Mouse (Mus musculus): ENCODE results near the gene Adamtsl2. TPM values are rescaled to one million over a fixed set of nuclear protein-coding genes. Genes with fewer than 3 reads are reported as not detected.

The Adamtsl2 gene
- polyA plus RNA-seq, 1 experiment from 2014 or later = 9.6 TPM

DNA sequence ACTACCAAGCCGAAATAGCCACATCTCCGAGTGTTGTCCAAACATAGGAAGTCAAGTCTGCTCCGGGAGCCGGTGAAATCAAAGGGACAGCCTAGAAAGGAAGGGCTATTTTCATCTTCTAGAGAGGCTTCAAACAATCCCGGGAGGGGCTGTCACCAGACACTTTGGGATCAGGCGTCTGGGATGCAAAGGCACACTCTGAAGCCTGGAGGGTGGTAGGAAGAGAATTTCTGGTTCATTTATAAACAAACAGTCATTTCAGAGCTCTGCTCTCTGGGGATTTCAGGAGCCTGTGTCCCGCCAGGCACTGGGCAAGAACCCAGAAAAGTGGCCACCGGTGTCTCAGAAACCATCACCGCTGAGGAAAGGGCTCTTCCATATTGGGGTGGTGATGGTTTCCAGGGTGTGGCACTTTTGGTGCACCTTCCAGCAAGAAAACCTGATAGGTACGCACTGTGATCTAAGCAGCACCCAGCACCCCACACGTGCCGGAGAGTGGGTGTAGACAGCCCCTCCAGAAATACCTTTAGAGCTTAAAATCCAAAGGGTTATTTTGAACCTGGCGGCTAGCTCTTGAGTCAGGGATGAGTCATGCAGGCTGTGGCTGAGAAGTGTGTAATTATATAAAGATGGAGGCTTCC, 17.3 kb downstream of the Adamtsl2 start:
- Histone ChIP-seq H3K4me3 (ENCODE audit: low read length) (no peak overlapping the region), H3K4me1 (ENCODE audit: control insufficient read depth, insufficient read depth, low read depth, low read length) (peaks cover 14% of the 10 kb centered on the region), H3K9ac (ENCODE audit: low read depth, low read length) (no peak overlapping the region), H3K27ac (ENCODE audit: low read depth, low read length) (peak overlapping the region; percentile 21; the same call in 1 of the 2 replicates), H3K27me3 (replicated peaks; ENCODE audit: control insufficient read depth, insufficient read depth, low read length) (no peaks in the 10 kb centered on the region), H3K9me3 (ENCODE audit: control insufficient read depth, low read length) (no peaks in the 10 kb centered on the region), H3K36me3 (ENCODE audit: control insufficient read depth, insufficient read depth, low read length) (no peaks in the 10 kb centered on the region), H3K4me2 (ENCODE audit: low read length) (no peak overlapping the region)
- 74% methylated on average over 13 of the region's 13 CpGs for WGBS
- ATAC-seq = no peak

DNA sequence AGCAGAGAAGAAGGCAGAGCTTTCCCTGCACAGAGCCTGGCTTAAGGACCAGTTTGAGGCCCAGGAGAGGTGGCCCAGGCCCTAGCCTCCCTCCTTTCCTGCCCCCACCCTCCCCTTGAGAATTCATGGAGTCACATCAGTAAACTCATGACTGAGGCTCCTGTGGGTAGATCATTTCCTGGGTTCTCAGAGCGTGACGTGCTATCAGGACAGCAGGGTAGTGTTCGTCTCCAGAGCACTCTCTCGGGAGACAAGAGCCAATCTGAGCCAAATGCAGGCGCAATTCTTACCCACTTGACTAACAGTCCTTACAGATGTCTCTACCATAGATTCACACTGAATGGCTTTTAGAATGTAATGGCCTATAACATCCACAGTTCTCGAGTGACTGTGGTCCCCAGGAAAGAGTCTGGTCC, 18.1 kb downstream of the Adamtsl2 start:
- WGBS = 47% methylated on average over 6 of the region's 6 CpGs
- ATAC-seq = peak; percentile 22; the same call in 1 of the 2 replicates

DNA sequence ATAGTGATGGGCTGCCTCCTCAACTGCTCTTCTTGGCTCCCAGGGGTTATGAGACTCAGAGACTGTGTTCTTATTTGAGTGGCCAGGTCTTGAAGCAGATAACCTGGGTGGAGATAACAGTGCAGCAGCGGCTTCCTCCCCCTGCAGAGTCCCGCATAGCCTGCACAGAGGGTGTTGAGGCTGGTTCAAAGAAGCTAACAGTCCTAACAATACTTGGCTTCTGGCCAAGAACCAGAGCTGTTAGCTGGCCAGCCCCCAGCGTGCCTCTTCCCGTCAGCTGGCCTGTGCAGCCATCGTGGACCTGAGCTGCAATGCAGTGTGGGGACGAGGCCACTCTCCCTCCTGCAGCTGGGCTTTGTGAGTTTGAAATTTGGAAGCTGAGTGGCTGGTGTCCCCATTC, 18.6 kb downstream of the Adamtsl2 start:
- Histone ChIP-seq H3K36me3 (ENCODE audit: control insufficient read depth, insufficient read depth, low read length) (no peaks in the 10 kb centered on the region), H3K4me3 (ENCODE audit: low read length) (no peak overlapping the region), H3K27me3 (replicated peaks; ENCODE audit: control insufficient read depth, insufficient read depth, low read length) (no peaks in the 10 kb centered on the region), H3K27ac (ENCODE audit: low read depth, low read length) (peak overlapping the region; percentile 21; the same call in 1 of the 2 replicates), H3K9ac (ENCODE audit: low read depth, low read length) (no peak overlapping the region), H3K4me2 (ENCODE audit: low read length) (no peak overlapping the region), H3K4me1 (ENCODE audit: control insufficient read depth, insufficient read depth, low read depth, low read length) (peaks cover 14% of the 10 kb centered on the region), H3K9me3 (ENCODE audit: control insufficient read depth, low read length) (no peaks in the 10 kb centered on the region)
- WGBS = 11% methylated on average over 6 of the region's 6 CpGs
- peak; percentile 70 for ATAC-seq

More for the DNA sequence above, 18.1 kb downstream of the Adamtsl2 start:
- no peak overlapping the region for H3K9ac ChIP-seq (ENCODE audit: low read depth, low read length)
- peaks cover 14% of the 10 kb centered on the region for H3K4me1 ChIP-seq (ENCODE audit: control insufficient read depth, insufficient read depth, low read depth, low read length)
- no peak overlapping the region for H3K4me3 ChIP-seq (ENCODE audit: low read length)
- H3K27ac ChIP-seq (ENCODE audit: low read depth, low read length) = peak overlapping the region; percentile 21
- H3K4me2 ChIP-seq (ENCODE audit: low read length) = no peak overlapping the region
- no peaks in the 10 kb centered on the region for H3K27me3 ChIP-seq (replicated peaks; ENCODE audit: control insufficient read depth, insufficient read depth, low read length)
- H3K9me3 ChIP-seq (ENCODE audit: control insufficient read depth, low read length) = no peaks in the 10 kb centered on the region
- H3K36me3 ChIP-seq (ENCODE audit: control insufficient read depth, insufficient read depth, low read length) = no peaks in the 10 kb centered on the region

DNA sequence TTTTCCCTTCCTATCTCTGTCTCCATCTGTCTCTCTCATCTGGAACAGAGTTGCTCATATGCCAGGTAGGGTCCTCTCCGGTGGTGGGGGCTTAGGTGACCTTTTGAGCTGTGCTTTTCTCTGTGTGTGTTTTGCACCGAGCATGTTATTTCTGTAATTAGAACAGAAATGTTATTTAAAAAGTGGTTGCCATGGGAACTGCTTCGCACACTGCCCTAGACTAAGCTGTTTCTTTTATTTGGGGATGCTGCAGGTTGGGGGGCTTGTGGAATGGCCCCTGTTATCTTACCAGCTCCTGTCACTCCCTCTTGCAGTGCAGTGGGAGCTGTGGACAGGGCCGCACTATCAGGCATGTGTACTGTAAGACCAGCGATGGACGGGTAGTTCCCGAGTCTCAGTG, 24.4 kb downstream of the Adamtsl2 start:
- no peaks in the 10 kb centered on the region for H3K27me3 ChIP-seq (replicated peaks; ENCODE audit: control insufficient read depth, insufficient read depth, low read length)
- no peak overlapping the region for H3K9ac ChIP-seq (ENCODE audit: low read depth, low read length)
- H3K36me3 ChIP-seq (ENCODE audit: control insufficient read depth, insufficient read depth, low read length) = no peaks in the 10 kb centered on the region
- peak; percentile 59 for ATAC-seq
- H3K9me3 ChIP-seq (ENCODE audit: control insufficient read depth, low read length) = no peaks in the 10 kb centered on the region
- WGBS = 57% methylated on average over 7 of the region's 7 CpGs
- H3K4me2 ChIP-seq (ENCODE audit: low read length) = no peak overlapping the region
- no peak overlapping the region for H3K4me3 ChIP-seq (ENCODE audit: low read length)
- no peak overlapping the region for H3K27ac ChIP-seq (ENCODE audit: low read depth, low read length)
- H3K4me1 ChIP-seq (ENCODE audit: control insufficient read depth, insufficient read depth, low read depth, low read length) = peaks cover 5% of the 10 kb centered on the region

DNA sequence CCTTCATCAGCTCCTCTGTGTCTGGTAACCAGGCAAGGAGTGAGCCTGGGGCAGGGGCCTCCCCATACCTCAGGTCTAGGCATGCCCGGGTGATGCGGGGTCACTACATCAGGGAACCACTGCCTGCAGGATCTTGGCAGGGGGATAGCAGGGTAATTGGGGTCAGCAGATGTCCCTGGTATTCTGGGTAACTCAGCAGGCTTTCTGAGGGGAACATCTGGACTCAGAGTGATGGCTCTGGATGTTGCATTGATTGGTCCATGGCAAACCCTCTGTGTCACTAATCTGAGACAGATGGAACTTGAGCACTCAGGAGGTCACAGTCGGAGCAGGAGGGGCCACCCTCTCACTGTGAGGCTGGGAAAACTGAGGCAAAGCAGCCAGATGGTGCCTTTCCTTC, 27.6 kb downstream of the Adamtsl2 start:
- ATAC-seq = no peak
- H3K27me3 ChIP-seq (replicated peaks; ENCODE audit: control insufficient read depth, insufficient read depth, low read length) = no peaks in the 10 kb centered on the region

DNA sequence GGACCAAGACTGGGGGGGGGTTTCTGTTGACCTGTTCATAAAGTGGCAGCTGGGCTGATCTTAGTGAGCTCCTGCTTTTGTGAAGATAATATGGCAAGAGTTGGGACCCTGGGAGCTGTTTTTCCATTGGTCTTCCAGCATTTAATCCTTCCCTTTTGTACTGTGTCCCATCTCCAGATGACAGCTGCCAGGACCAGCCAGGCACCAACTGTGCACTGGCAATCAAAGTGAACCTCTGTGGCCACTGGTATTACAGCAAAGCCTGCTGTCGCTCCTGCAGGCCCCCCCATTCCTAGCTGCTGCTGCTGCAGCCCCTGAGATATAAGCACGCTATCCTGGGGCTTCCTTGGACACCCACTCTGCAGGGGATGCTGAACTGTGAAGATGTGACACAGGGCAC, 29.0 kb downstream of the Adamtsl2 start:
- no peak overlapping the region for H3K9ac ChIP-seq (ENCODE audit: low read depth, low read length)
- H3K4me2 ChIP-seq (ENCODE audit: low read length) = no peak overlapping the region
- H3K9me3 ChIP-seq (ENCODE audit: control insufficient read depth, low read length) = no peaks in the 10 kb centered on the region
- H3K27me3 ChIP-seq (replicated peaks; ENCODE audit: control insufficient read depth, insufficient read depth, low read length) = no peaks in the 10 kb centered on the region
- no peak overlapping the region for H3K4me3 ChIP-seq (ENCODE audit: low read length)
- 56% methylated on average over 2 of the region's 2 CpGs for WGBS
- no peaks in the 10 kb centered on the region for H3K36me3 ChIP-seq (ENCODE audit: control insufficient read depth, insufficient read depth, low read length)
- no peak overlapping the region for H3K27ac ChIP-seq (ENCODE audit: low read depth, low read length)
- peaks cover 5% of the 10 kb centered on the region for H3K4me1 ChIP-seq (ENCODE audit: control insufficient read depth, insufficient read depth, low read depth, low read length)
- no peak for ATAC-seq

More for the DNA sequence above, 27.6 kb downstream of the Adamtsl2 start:
- H3K4me2 ChIP-seq (ENCODE audit: low read length) = no peak overlapping the region
- whole genome bisulfite sequencing = 59% methylated on average over 3 of the region's 3 CpGs
- H3K9ac ChIP-seq (ENCODE audit: low read depth, low read length) = no peak overlapping the region
- H3K36me3 ChIP-seq (ENCODE audit: control insufficient read depth, insufficient read depth, low read length) = no peaks in the 10 kb centered on the region
- H3K9me3 ChIP-seq (ENCODE audit: control insufficient read depth, low read length) = no peaks in the 10 kb centered on the region
- H3K4me1 ChIP-seq (ENCODE audit: control insufficient read depth, insufficient read depth, low read depth, low read length) = peaks cover 5% of the 10 kb centered on the region
- H3K4me3 ChIP-seq (ENCODE audit: low read length) = no peak overlapping the region
- no peak overlapping the region for H3K27ac ChIP-seq (ENCODE audit: low read depth, low read length)

DNA sequence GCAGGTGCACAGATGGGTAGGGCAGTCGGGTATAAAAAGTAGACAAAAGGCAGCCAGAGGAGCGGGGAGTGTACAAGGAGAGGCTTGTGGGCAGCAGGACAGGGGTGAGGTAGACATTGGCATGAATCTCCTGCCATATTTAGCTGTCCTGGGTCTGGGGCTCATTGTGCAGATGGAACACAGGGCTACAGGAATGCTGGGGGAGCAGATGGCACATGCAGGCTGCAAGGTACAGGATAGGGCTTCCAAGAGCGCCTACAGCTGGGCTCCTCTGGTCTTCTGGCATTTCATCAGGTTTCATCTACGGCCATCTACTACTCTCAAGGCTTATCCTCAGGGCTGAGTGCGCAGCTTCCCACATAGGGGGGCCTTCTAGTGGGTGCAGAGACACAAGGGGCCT, 29.9 kb downstream of the Adamtsl2 start:
- H3K4me3 ChIP-seq (ENCODE audit: low read length) = no peak overlapping the region
- H3K27ac ChIP-seq (ENCODE audit: low read depth, low read length) = no peak overlapping the region
- H3K27me3 ChIP-seq (replicated peaks; ENCODE audit: control insufficient read depth, insufficient read depth, low read length) = no peaks in the 10 kb centered on the region
- ATAC-seq = peak; percentile 37
- no peak overlapping the region for H3K9ac ChIP-seq (ENCODE audit: low read depth, low read length)
- H3K4me1 ChIP-seq (ENCODE audit: control insufficient read depth, insufficient read depth, low read depth, low read length) = peaks cover 2% of the 10 kb centered on the region; the same call in 1 of the 2 replicates
- WGBS = 66% methylated on average over 5 of the region's 5 CpGs
- H3K4me2 ChIP-seq (ENCODE audit: low read length) = no peak overlapping the region
- no peaks in the 10 kb centered on the region for H3K36me3 ChIP-seq (ENCODE audit: control insufficient read depth, insufficient read depth, low read length)
- no peaks in the 10 kb centered on the region for H3K9me3 ChIP-seq (ENCODE audit: control insufficient read depth, low read length)

DNA sequence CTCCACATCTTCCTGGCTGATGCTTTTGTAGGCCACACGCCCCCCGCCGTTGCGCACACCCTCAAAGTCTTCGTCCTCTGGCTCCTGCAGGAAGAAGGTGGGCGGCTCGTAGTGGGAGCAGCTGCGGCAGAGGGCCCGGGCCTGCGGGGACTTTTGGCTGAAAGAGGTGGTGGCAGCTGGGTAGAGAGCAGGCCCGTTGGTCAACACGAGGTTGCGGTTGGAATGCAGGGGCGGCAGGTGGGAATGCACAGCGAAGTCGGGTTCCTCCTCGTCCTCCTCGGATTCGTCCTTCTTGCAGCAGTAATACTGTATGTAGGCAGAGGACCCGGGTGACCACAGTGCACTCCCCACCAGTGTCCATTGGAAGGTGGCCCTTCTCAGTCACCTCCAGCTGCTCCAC, 33.4 kb downstream of the Adamtsl2 start:
- 76% methylated on average over 20 of the region's 20 CpGs for WGBS
- ATAC-seq = no peak
- Histone ChIP-seq H3K4me2 (ENCODE audit: low read length) (no peak overlapping the region), H3K27me3 (replicated peaks; ENCODE audit: control insufficient read depth, insufficient read depth, low read length) (no peaks in the 10 kb centered on the region), H3K4me1 (ENCODE audit: control insufficient read depth, insufficient read depth, low read depth, low read length) (no peaks in the 10 kb centered on the region), H3K27ac (ENCODE audit: low read depth, low read length) (no peak overlapping the region), H3K9ac (ENCODE audit: low read depth, low read length) (no peak overlapping the region; the same call in 1 of the 2 replicates), H3K9me3 (ENCODE audit: control insufficient read depth, low read length) (no peaks in the 10 kb centered on the region), H3K4me3 (ENCODE audit: low read length) (no peak overlapping the region), H3K36me3 (ENCODE audit: control insufficient read depth, insufficient read depth, low read length) (no peaks in the 10 kb centered on the region)

DNA sequence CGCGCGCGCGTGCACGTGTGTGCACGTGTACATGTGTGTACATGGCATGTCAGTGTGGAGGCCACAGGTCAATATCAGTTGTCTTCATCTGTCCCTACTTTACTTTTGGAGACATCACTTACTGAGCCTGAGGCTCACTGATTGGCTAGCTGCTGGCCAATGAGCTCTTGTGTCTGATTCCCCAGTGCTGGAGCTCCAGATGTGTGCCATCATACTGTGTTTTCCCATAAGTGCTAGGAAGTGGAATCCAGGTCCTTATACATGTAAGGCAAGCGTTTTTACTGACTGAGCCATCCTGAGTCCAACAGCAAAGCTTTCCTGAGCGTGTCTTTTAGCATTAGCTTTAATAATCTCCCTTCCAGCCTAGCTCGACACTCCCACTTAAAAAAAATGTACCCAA, 35.0 kb downstream of the Adamtsl2 start:
- Histone ChIP-seq H3K4me3 (ENCODE audit: low read length) (no peak overlapping the region), H3K27ac (ENCODE audit: low read depth, low read length) (no peak overlapping the region), H3K27me3 (replicated peaks; ENCODE audit: control insufficient read depth, insufficient read depth, low read length) (no peaks in the 10 kb centered on the region), H3K9me3 (ENCODE audit: control insufficient read depth, low read length) (no peaks in the 10 kb centered on the region), H3K4me1 (ENCODE audit: control insufficient read depth, insufficient read depth, low read depth, low read length) (no peaks in the 10 kb centered on the region), H3K4me2 (ENCODE audit: low read length) (no peak overlapping the region), H3K9ac (ENCODE audit: low read depth, low read length) (no peak overlapping the region), H3K36me3 (ENCODE audit: control insufficient read depth, insufficient read depth, low read length) (no peaks in the 10 kb centered on the region)
- 92% methylated on average over 10 of the region's 10 CpGs for WGBS
- no peak for ATAC-seq
